Mouse (Mus musculus) midbrain, postnatal 0 days (tissue): ENCODE measurements around the gene Slc35f4. TPM values are rescaled to one million over a fixed set of nuclear protein-coding genes. Genes with fewer than 3 reads are reported as not detected.
A peak's percentile ranks its signal among the peaks of the same experiment; 100 is the strongest.

ENCODE experiments used
- ATAC-seq: fragments of 200-750 bp; cut with Nextera tagmentation; 2 replicates; pipeline ENCODE4 v1.8.0; 2017; ENCODE audit warnings: moderate number of reproducible peaks, mild to moderate bottlenecking, moderate TSS enrichment, moderate library complexity; ENCODE audit not compliant: low FRiP score
- DNase-seq: peaks from one replicate; pipeline ENCODE4 v3.0.0-alpha.2; 2015; ENCODE audit warnings: low spot score
- H3K27ac ChIP-seq: fragments of 300-500 bp; sonication (generic); 2 replicates; pipeline ENCODE4 v1.5.1; 2014; ENCODE audit warnings: low read depth, mild to moderate bottlenecking, low read length, mixed read lengths
- H3K27me3 ChIP-seq: fragments of 300-500 bp; sonication (generic); 2 replicates; pipeline ENCODE4 v1.6.1; 2014; ENCODE audit warnings: low read length, control low read depth, mixed read lengths; ENCODE audit not compliant: insufficient read depth
- H3K36me3 ChIP-seq: fragments of 300-500 bp; sonication (generic); 2 replicates; pipeline ENCODE4 v1.6.1; 2014; ENCODE audit warnings: low read length, control low read depth, mixed read lengths; ENCODE audit not compliant: insufficient read depth
- H3K4me1 ChIP-seq: fragments of 300-500 bp; sonication (generic); 2 replicates; pipeline ENCODE4 v1.6.1; 2014; ENCODE audit warnings: mild to moderate bottlenecking, control low read depth, antibody characterized with exemption, low read length, mixed read lengths; ENCODE audit not compliant: insufficient read depth
- H3K4me2 ChIP-seq: fragments of 300-500 bp; sonication (generic); 2 replicates; pipeline ENCODE4 v1.6.1; 2014; ENCODE audit warnings: low read depth, mild to moderate bottlenecking, low read length, mixed read lengths; ENCODE audit not compliant: poor library complexity, severe bottlenecking
- H3K4me3 ChIP-seq: fragments of 300-500 bp; sonication (generic); 2 replicates; pipeline ENCODE4 v1.5.1; 2014; ENCODE audit warnings: low read depth, mild to moderate bottlenecking, low read length, moderate library complexity
- H3K9ac ChIP-seq: fragments of 300-500 bp; sonication (generic); replicated peaks from 2 replicates; pipeline ENCODE4 v1.6.1; 2014; ENCODE audit warnings: mild to moderate bottlenecking, low read length, moderate library complexity, mixed read lengths; ENCODE audit not compliant: poor library complexity, severe bottlenecking
- H3K9me3 ChIP-seq: fragments of 300-500 bp; sonication (generic); 2 replicates; pipeline ENCODE4 v1.6.1; 2016; ENCODE audit warnings: low read length, control low read depth
- CTCF ChIP-seq: IDR thresholded peaks from 2 replicates; pipeline ENCODE4 v1.5.1; 2016; ENCODE audit warnings: antibody characterized with exemption, mild to moderate bottlenecking
- WGBS: fragments of 180-500 bp; shearing (Covaris S2); extraction: QIAGEN DNeasy Blood & Tissue Kit; methylation state at CpG from one replicate; pipeline ENCODE4 v1.1.7; 2014; 5-methylcytosine and 5-hydroxymethylcytosine counted together
- polyA plus RNA-seq: library from polyadenylated mRNA; unstranded; fragments of >200 nt; fragmentation: Nextera tagmentation; extraction: Ambion mirVana; gene quantifications from 2 replicates; pipeline ENCODE4 v1.2.1, GENCODE M21; 2015
- total RNA-seq: library from RNA; depleted of rRNA; stranded (reverse); fragments of >200 nt; gene quantifications from 2 replicates; pipeline ENCODE4 v1.2.3, GENCODE M21; 2014

Slc35f4 gene
- total and polyA plus RNA-seq, 2 experiments from 2014 or later = 25.6 to 26.1 TPM

- H3K9me3 ChIP-seq = no peaks in the 10 kb centered on the region
- 72% methylated on average over 7 of the region's 7 CpGs for WGBS
- no peaks in the 10 kb centered on the region for H3K4me1 ChIP-seq
- no peaks in the 10 kb centered on the region for H3K36me3 ChIP-seq
- H3K4me3 ChIP-seq = no peak overlapping the region
- DNase-seq = no peak
- no peak overlapping the region for H3K4me2 ChIP-seq
- TF ChIP-seq CTCF = no peak
- no peak for ATAC-seq
- H3K27ac ChIP-seq = no peak overlapping the region
- H3K9ac ChIP-seq = no peak overlapping the region
- H3K27me3 ChIP-seq = no peaks in the 10 kb centered on the region
Measured at GRCm38 (mm10) chr14:49348164-49348896, 177.5 kb downstream of the Slc35f4 start.

GRCm38 (mm10) chr14:49345835-49346234 is 180.0 kb downstream of the Slc35f4 start:
- ATAC-seq = no peak
- DNase-seq = peak; percentile 10
- WGBS = 82% methylated on average over 2 of the region's 2 CpGs

GRCm38 (mm10) chr14:49337011-49337410 is 188.8 kb downstream of the Slc35f4 start:
- no peak overlapping the region for H3K27ac ChIP-seq
- 70% methylated on average over 4 of the region's 4 CpGs for WGBS
- no peaks in the 10 kb centered on the region for H3K9me3 ChIP-seq
- no peaks in the 10 kb centered on the region for H3K27me3 ChIP-seq
- no peak overlapping the region for H3K9ac ChIP-seq
- no peaks in the 10 kb centered on the region for H3K4me1 ChIP-seq
- H3K4me3 ChIP-seq = no peak overlapping the region
- no peaks in the 10 kb centered on the region for H3K36me3 ChIP-seq
- ATAC-seq = no peak
- no peak overlapping the region for H3K4me2 ChIP-seq
- DNase-seq = no peak
- no peak for TF ChIP-seq CTCF

More at GRCm38 (mm10) chr14:49345835-49346234, 180.0 kb downstream of the Slc35f4 start:
- no peak overlapping the region for H3K4me3 ChIP-seq
- no peaks in the 10 kb centered on the region for H3K4me1 ChIP-seq
- no peak overlapping the region for H3K27ac ChIP-seq
- H3K9me3 ChIP-seq = no peaks in the 10 kb centered on the region
- H3K36me3 ChIP-seq = no peaks in the 10 kb centered on the region
- TF ChIP-seq CTCF = no peak
- no peak overlapping the region for H3K4me2 ChIP-seq
- no peak overlapping the region for H3K9ac ChIP-seq
- H3K27me3 ChIP-seq = no peaks in the 10 kb centered on the region

- no peak overlapping the region for H3K9ac ChIP-seq
- 76% methylated on average over 2 of the region's 2 CpGs for WGBS
- no peaks in the 10 kb centered on the region for H3K36me3 ChIP-seq
- no peak overlapping the region for H3K4me3 ChIP-seq
- no peaks in the 10 kb centered on the region for H3K9me3 ChIP-seq
- H3K4me1 ChIP-seq = no peaks in the 10 kb centered on the region
- H3K27me3 ChIP-seq = no peaks in the 10 kb centered on the region
- H3K27ac ChIP-seq = no peak overlapping the region
- TF ChIP-seq CTCF = no peak
- ATAC-seq = no peak
- no peak for DNase-seq
- no peak overlapping the region for H3K4me2 ChIP-seq
Measured at GRCm38 (mm10) chr14:49333841-49334240, 192.0 kb downstream of the Slc35f4 start.

DNA sequence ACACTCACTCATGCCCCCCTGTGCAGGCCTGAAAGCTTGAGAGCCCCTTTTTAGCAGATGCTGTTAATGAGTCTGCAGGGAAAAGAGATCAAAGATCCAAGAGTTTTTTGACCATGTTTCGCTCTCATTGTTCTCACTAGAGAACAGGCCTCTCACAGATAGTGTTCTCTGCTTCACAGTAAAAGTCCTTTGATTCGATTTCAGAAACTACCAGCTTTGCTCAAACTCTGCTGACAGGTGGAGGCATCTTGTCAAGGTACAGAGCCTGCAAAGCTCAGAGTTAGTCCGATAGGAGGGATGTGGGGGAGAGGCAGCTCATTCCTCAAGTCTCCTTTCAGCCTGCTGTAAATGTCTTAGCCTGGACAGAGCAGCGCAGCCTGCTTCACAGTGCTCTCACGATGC is 209.4 kb downstream of the Slc35f4 start:
- ATAC-seq = peak; percentile 48; the same call in 1 of the 2 replicates
- no peaks in the 10 kb centered on the region for H3K4me1 ChIP-seq
- DNase-seq = peak; percentile 15

GRCm38 (mm10) chr14:49313981-49314380 is 211.9 kb downstream of the Slc35f4 start:
- DNase-seq = peak; percentile 52
- WGBS = 25% methylated on average over 7 of the region's 7 CpGs
- H3K27me3 ChIP-seq = no peaks in the 10 kb centered on the region
- H3K4me1 ChIP-seq = no peaks in the 10 kb centered on the region
- no peaks in the 10 kb centered on the region for H3K36me3 ChIP-seq
- no peaks in the 10 kb centered on the region for H3K9me3 ChIP-seq
- H3K27ac ChIP-seq = no peak overlapping the region
- H3K4me2 ChIP-seq = no peak overlapping the region
- H3K4me3 ChIP-seq = no peak overlapping the region
- no peak for TF ChIP-seq CTCF
- ATAC-seq = no peak
- no peak overlapping the region for H3K9ac ChIP-seq

More for the DNA sequence above, 209.4 kb downstream of the Slc35f4 start:
- Histone ChIP-seq H3K27ac (no peak overlapping the region), H3K4me2 (no peak overlapping the region), H3K27me3 (no peaks in the 10 kb centered on the region), H3K36me3 (no peaks in the 10 kb centered on the region), H3K4me3 (no peak overlapping the region), H3K9ac (no peak overlapping the region), H3K9me3 (no peaks in the 10 kb centered on the region)
- 12% methylated on average over 5 of the region's 5 CpGs for WGBS
- TF ChIP-seq CTCF = no peak
